Mouse (Mus musculus) retina, adult 2 months (tissue): Measurements from ENCODE around the gene Il17rb.
A peak's percentile ranks its signal among the peaks of the same experiment; 100 is the strongest.

Experiments
- DNase-seq: peaks from one replicate; pipeline ENCODE4 v3.0.0-alpha.2; 2012; ENCODE audit warnings: low read depth, low spot score

Gene Il17rb

DNA sequence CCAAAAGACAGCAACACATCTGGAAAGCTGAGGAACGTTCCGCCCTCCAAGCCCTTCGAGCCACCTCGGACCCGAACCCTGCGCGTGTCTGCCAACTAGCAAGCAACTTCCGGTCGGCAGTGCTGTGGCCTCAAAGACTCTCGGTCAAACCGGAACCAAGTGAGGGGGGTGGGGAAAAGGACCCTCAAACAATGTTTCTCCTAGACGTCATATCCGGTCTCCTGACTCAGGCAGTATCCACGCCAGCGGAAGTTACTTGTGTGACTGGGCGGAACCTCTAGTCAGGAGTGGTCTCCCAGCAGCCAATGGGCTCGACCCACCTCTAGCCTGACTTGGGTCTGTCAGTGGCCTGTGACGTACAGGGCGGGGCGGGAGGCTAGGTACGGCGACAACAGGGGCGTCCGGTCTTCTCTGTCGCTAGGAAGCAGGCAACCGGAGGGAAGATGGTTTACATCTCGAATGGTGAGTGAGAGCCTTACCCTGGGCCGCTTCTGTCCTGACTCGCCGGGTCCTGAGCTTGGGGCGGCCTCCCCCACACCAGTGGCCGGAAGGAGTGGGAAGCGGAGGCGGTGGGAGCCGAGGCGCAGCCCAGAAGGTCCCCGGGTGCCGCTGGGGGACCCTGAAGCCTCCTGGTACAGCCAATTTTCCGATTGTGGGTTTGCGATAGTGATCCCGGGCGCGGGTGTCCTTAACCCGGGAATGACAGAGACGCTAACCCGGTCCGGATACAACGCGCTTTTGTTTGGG, 40.4 kb downstream of the Il17rb start, which contains the start of gene Selenok:
TSS of gene Selenok (plus strand) at position 234 of the 747 bp plus-strand sequence.
- peak; percentile 97 for DNase-seq

GRCm38 (mm10) chr14:29967611-29968010, 41.1 kb downstream of the Il17rb start:
- no peak for DNase-seq

DNA sequence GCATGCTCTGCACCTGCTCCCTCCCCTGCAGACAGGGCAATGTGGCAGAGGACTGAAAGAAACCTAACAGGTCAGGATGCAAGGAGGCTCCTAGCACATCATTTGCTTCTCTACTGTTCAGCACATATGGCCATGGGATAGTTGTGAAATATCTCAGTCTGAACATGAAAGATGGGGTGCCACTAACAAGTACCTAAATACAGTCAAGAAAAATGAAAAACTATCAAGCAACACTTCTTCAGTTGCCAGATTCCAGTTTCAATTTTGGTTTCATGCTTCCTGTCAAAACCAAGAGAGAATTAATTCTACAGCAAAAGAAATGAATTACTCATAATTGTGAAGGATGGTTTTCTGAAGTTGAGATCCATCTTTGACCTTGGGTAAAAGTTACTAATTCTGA, 51.3 kb downstream of the Il17rb start:
- no peak for DNase-seq

DNA sequence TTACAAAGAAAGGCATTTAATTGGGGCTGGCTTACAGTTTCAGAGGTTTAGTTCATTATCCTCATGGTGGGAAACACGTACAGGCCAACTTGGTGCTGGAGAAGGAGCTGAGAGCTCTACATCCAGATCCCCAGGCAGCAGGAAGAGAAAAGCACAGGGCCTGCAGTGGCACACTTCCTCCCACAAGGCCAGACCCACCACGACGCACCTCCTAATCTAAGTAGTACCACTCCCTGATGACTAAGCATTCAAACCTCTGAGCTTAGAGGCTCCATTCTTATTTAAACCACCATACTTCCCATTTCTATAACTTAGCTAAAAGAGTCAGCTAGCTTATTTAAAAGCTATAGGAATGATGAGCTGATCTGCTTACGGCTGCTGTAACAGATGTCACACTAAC, 57.9 kb downstream of the Il17rb start:
- no peak for DNase-seq

DNA sequence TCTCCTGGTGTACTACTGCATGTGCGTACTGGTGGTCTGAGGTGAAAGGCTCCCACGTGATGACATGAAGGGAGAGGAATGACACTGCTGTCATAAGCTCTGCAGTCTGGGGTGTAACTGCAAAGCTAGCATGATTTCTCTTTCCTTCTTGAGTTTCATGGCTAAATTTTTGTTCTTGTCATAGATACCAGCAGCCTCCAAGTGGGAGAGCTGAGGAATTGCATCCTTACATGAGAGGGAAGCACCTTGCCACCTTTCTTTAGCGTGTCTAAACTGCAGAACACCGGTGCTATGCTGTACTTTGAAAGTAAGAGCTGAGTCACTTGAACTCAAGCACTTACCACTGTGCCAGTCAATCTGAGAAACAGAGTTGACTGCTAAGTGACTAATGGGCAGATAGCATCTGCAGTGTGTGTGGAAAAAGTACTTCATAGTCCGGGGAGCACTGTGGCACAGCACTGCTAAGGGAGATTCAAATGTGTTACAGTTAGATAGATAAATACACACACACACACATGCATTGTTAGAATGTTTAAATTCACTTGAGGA, 61.9 kb downstream of the Il17rb start:
- DNase-seq, result no peak
